Mouse (Mus musculus) spleen, postnatal 0 days (tissue): ENCODE results near the gene Tmem167. TPM values are rescaled to one million over a fixed set of nuclear protein-coding genes. Genes with fewer than 3 reads are reported as not detected.

Source experiments
- polyA plus RNA-seq: library from polyadenylated mRNA; unstranded; fragments of >200 nt; fragmentation: Nextera tagmentation; extraction: Ambion mirVana; gene quantifications from 2 replicates; pipeline ENCODE4 v1.2.1, GENCODE M21; 2015

Gene Tmem167
- polyA plus RNA-seq, result 31.7 and 33.3 TPM in 2 replicates

GRCm38 (mm10) chr13:90088962-90089824, at the start of gene Tmem167, which contains the start of gene Xrcc4:
Gene Tmem167 (plus strand): TSS chr13:90089123.
Gene Xrcc4 (minus strand): TSS chr13:90089608.

Other genes starting within 250 kb of the Tmem167 start
- gene Xrcc4, start 485 bp downstream of the Tmem167 start, polyA plus RNA-seq, result 5.7 and 6.5 TPM in 2 replicates